ENCODE assay signal across 21 mouse cellular contexts in the genomic region with DNA sequence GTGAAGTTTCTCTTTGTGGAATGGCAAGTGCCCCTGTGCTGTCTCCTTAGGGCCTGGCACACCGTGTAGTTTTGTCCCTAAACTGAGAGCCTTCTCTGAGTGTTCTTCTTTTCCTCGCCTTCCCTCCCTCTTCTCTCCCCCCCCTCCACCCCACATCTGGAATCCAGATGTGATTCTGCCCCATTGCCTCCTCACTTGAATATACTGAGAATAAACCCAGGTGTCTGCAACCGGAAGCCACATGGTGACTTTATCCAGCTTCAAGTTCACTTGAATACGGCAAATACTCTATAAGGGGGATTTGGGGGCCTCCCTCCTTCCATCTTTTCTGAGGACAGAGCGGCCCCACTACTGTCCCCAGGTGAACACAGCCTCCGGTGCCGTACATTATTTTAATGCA.
DNase-seq lines count a peak whose midpoint lies in the region; ATAC-seq and TF ChIP-seq lines count a peak whose summit lies in the region.
"Had no signal": no experiment of that assay in that cellular context is flagged by ENCODE, and none has a peak within 500 bp of the region (broad histone marks: within the 10 kb centered on the region; RNA-seq: fewer than 3 reads in every experiment).

No protein-coding gene starts in this region.

- no peaks in the 10 kb centered on the region for H3K36me3 ChIP-seq in stomach, embryonic 16.5 days (ENCODE audit: control insufficient read depth, insufficient read depth, low read length)
- no peaks in the 10 kb centered on the region for H3K36me3 ChIP-seq in stomach, postnatal 0 days (ENCODE audit: control insufficient read depth, insufficient read depth, low read length)
- H3K36me3 ChIP-seq in embryonic facial prominence, embryonic 15.5 days: no peaks in the 10 kb centered on the region
- H3K36me3 ChIP-seq in limb, embryonic 14.5 days (ENCODE audit: control insufficient read depth, insufficient read depth, low read length): no peaks in the 10 kb centered on the region
- no peaks in the 10 kb centered on the region for H3K36me3 ChIP-seq in intestine, postnatal 0 days (ENCODE audit: control insufficient read depth, insufficient read depth)
- H3K36me3 ChIP-seq: G1E; heart, embryonic 12.5 days; intestine, embryonic 15.5 days; liver, embryonic 15.5 days had no signal

- TF ChIP-seq EP300 in stomach, postnatal 0 days (optimal IDR thresholded peaks at IDR 0.05): no peak

- no peak for TF ChIP-seq CTCF in stomach, postnatal 0 days (IDR thresholded peaks at IDR 0.05; ENCODE audit: low read depth)
- no peak for TF ChIP-seq CTCF in intestine, postnatal 0 days (IDR thresholded peaks at IDR 0.05; ENCODE audit: low read depth)

- no peak for TF ChIP-seq POLR2A in limb, embryonic 14.5 days (IDR thresholded peaks at IDR 0.05; ENCODE audit: borderline replicate concordance, extremely low read depth, insufficient read depth, insufficient read length)

- H3K4me2 ChIP-seq in stomach, embryonic 16.5 days (ENCODE audit: low read depth, low read length): no peak overlapping the region
- no peak overlapping the region for H3K4me2 ChIP-seq in stomach, postnatal 0 days (replicated peaks; ENCODE audit: low read depth)
- H3K4me2 ChIP-seq in embryonic facial prominence, embryonic 15.5 days (replicated peaks): no peak overlapping the region
- H3K4me2 ChIP-seq in limb, embryonic 14.5 days (replicated peaks; ENCODE audit: low read depth, low read length, severe bottlenecking): peak overlapping the region; percentile 13; the same call in 1 of the 2 replicates
- no peak overlapping the region for H3K4me2 ChIP-seq in intestine, postnatal 0 days (replicated peaks; ENCODE audit: low read depth)
- H3K4me2 ChIP-seq: heart, embryonic 12.5 days; intestine, embryonic 15.5 days; liver, embryonic 15.5 days had no signal

- no peak overlapping the region for H3K4me3 ChIP-seq in stomach, embryonic 16.5 days (replicated peaks; ENCODE audit: low read length)
- no peak overlapping the region for H3K4me3 ChIP-seq in stomach, postnatal 0 days (ENCODE audit: low read depth, low read length)
- no peak overlapping the region for H3K4me3 ChIP-seq in embryonic facial prominence, embryonic 15.5 days (replicated peaks)
- no peak overlapping the region for H3K4me3 ChIP-seq in limb, embryonic 14.5 days (replicated peaks; ENCODE audit: low read length)
- H3K4me3 ChIP-seq in intestine, postnatal 0 days (ENCODE audit: low read depth, low read length): no peak overlapping the region
- H3K4me3 ChIP-seq: erythroblast, embryonic 14.5 days; heart, embryonic 12.5 days; intestine, embryonic 15.5 days; liver, embryonic 15.5 days; megakaryocyte, embryonic 14.5 days; myocyte had no signal

- no peak overlapping the region for H3K27ac ChIP-seq in stomach, embryonic 16.5 days (ENCODE audit: low read length)
- no peak overlapping the region for H3K27ac ChIP-seq in stomach, postnatal 0 days (replicated peaks)
- 0 out of 2 replicates have a peak overlapping the region, but pooled peaks have one; percentile 24 for H3K27ac ChIP-seq in embryonic facial prominence, embryonic 15.5 days (replicated peaks)
- peak overlapping the region; percentile 23; the same call in 1 of the 2 replicates for H3K27ac ChIP-seq in limb, embryonic 14.5 days (replicated peaks; ENCODE audit: low read depth, low read length)
- no peak overlapping the region for H3K27ac ChIP-seq in intestine, postnatal 0 days (ENCODE audit: low read depth, low read length)
- H3K27ac ChIP-seq: intestine, embryonic 15.5 days; liver, embryonic 15.5 days had no signal

- H3K4me1 ChIP-seq in stomach, embryonic 16.5 days (ENCODE audit: control insufficient read depth, insufficient read depth, low read length): peaks cover 11% of the 10 kb centered on the region; the same call in 1 of the 2 replicates
- H3K4me1 ChIP-seq in stomach, postnatal 0 days (replicated peaks; ENCODE audit: control insufficient read depth, insufficient read depth): no peaks in the 10 kb centered on the region
- peaks cover 24% of the 10 kb centered on the region for H3K4me1 ChIP-seq in embryonic facial prominence, embryonic 15.5 days
- peaks cover 49% of the 10 kb centered on the region for H3K4me1 ChIP-seq in limb, embryonic 14.5 days (ENCODE audit: control insufficient read depth, insufficient read depth, low read length)
- H3K4me1 ChIP-seq in intestine, postnatal 0 days (replicated peaks; ENCODE audit: control insufficient read depth, insufficient read depth, low read length): no peaks in the 10 kb centered on the region
- H3K4me1 ChIP-seq: liver, embryonic 15.5 days; megakaryocyte, embryonic 14.5 days had no signal

- 63% methylated on average over 7 of the region's 7 CpGs for WGBS in stomach, embryonic 16.5 days
- 69% methylated on average over 7 of the region's 7 CpGs for WGBS in stomach, postnatal 0 days
- WGBS in embryonic facial prominence, embryonic 15.5 days: 32% methylated on average over 7 of the region's 7 CpGs
- 12% methylated on average over 7 of the region's 7 CpGs for WGBS in limb, embryonic 14.5 days
- 76% methylated on average over 7 of the region's 7 CpGs for WGBS in intestine, postnatal 0 days

- H3K9me3 ChIP-seq in stomach, embryonic 16.5 days (replicated peaks; ENCODE audit: control insufficient read depth, low read length): no peaks in the 10 kb centered on the region
- no peaks in the 10 kb centered on the region for H3K9me3 ChIP-seq in stomach, postnatal 0 days (ENCODE audit: control insufficient read depth, low read length)
- no peaks in the 10 kb centered on the region for H3K9me3 ChIP-seq in embryonic facial prominence, embryonic 15.5 days (replicated peaks)
- H3K9me3 ChIP-seq in limb, embryonic 14.5 days (ENCODE audit: control insufficient read depth, low read length): no peaks in the 10 kb centered on the region
- no peaks in the 10 kb centered on the region for H3K9me3 ChIP-seq in intestine, postnatal 0 days (ENCODE audit: control insufficient read depth)
- H3K9me3 ChIP-seq: heart, embryonic 12.5 days; intestine, embryonic 15.5 days; liver, embryonic 15.5 days had no signal

- no peaks in the 10 kb centered on the region for H3K27me3 ChIP-seq in stomach, embryonic 16.5 days (ENCODE audit: control insufficient read depth, insufficient read depth, low read length)
- no peaks in the 10 kb centered on the region for H3K27me3 ChIP-seq in stomach, postnatal 0 days (ENCODE audit: control insufficient read depth, insufficient read depth, low read length)
- H3K27me3 ChIP-seq in embryonic facial prominence, embryonic 15.5 days: no peaks in the 10 kb centered on the region
- no peaks in the 10 kb centered on the region for H3K27me3 ChIP-seq in limb, embryonic 14.5 days (ENCODE audit: control insufficient read depth, insufficient read depth, low read length)
- no peaks in the 10 kb centered on the region for H3K27me3 ChIP-seq in intestine, postnatal 0 days (replicated peaks; ENCODE audit: control insufficient read depth, insufficient read depth, low read length)
- H3K27me3 ChIP-seq: intestine, embryonic 15.5 days; liver, embryonic 15.5 days had no signal

- no peak for ATAC-seq in stomach, embryonic 16.5 days (ENCODE audit: insufficient read depth, low FRiP score)
- ATAC-seq in stomach, postnatal 0 days (ENCODE audit: low FRiP score, low TSS enrichment): no peak
- ATAC-seq in embryonic facial prominence, embryonic 15.5 days (ENCODE audit: insufficient number of reproducible peaks, low FRiP score, low TSS enrichment, low read depth): no peak
- peak; percentile 63; the same call in 1 of the 2 replicates for ATAC-seq in limb, embryonic 14.5 days (ENCODE audit: low FRiP score, low read depth)
- ATAC-seq in intestine, postnatal 0 days: no peak
- ATAC-seq: CD4-positive, CD25-positive, alpha-beta regulatory T cell, adult 4 months; forebrain, embryonic 14.5 days; intestine, embryonic 15.5 days had no signal

- 0 out of 2 replicates have a peak overlapping the region, but pooled peaks have one; percentile 16 for H3K9ac ChIP-seq in stomach, embryonic 16.5 days (ENCODE audit: low read length)
- no peak overlapping the region for H3K9ac ChIP-seq in stomach, postnatal 0 days (ENCODE audit: low read length)
- no peak overlapping the region for H3K9ac ChIP-seq in embryonic facial prominence, embryonic 15.5 days
- H3K9ac ChIP-seq in limb, embryonic 14.5 days (ENCODE audit: low read depth, low read length, severe bottlenecking): no peak overlapping the region
- no peak overlapping the region for H3K9ac ChIP-seq in intestine, postnatal 0 days (ENCODE audit: low read depth, low read length)
- H3K9ac ChIP-seq: heart, embryonic 12.5 days; intestine, embryonic 15.5 days; liver, embryonic 15.5 days had no signal

- no peak for DNase-seq in stomach, postnatal 0 days (ENCODE audit: low spot score)
- peak; percentile 21 for DNase-seq in limb, embryonic 14.5 days (ENCODE audit: low spot score)
- DNase-seq in kidney, adult 18-20 months: no peak
- DNase-seq in left cerebral cortex, adult 8-10 months (ENCODE audit: low spot score in 2 of 2): no peak
- DNase-seq: cerebellum, adult 11-12 months; cerebellum, postnatal 36 days; layer of hippocampus, postnatal 36 days; lung, postnatal 14 days; right cerebral cortex, adult 18-20 months had no signal

Comparison
In these comparisons a context has a peak if more than half of its experiments do, and no peak if none do; other contexts are left out.
1. H3K27ac ChIP-seq: peak in embryonic facial prominence, embryonic 15.5 days (single experiment) and limb, embryonic 14.5 days (single experiment); none in stomach, embryonic 16.5 days (single experiment), stomach, postnatal 0 days (single experiment) and intestine, postnatal 0 days (single experiment).